Mouse (Mus musculus) E14TG2a.4 (cell line): ENCODE data around the gene Shank2.

ENCODE experiments used
- CTCF ChIP-seq: conservative IDR thresholded peaks from 2 replicates; pipeline ENCODE4 v1.5.1; 2014; ENCODE audit warnings: low read length
- NANOG ChIP-seq: IDR thresholded peaks from 2 replicates; pipeline ENCODE4 v1.6.1; 2014; ENCODE audit warnings: borderline replicate concordance, low read length, mixed read lengths
- POU5F1 ChIP-seq: IDR thresholded peaks from 2 replicates; pipeline ENCODE4 v1.6.1; 2014; ENCODE audit warnings: low read length, borderline replicate concordance

DNA sequence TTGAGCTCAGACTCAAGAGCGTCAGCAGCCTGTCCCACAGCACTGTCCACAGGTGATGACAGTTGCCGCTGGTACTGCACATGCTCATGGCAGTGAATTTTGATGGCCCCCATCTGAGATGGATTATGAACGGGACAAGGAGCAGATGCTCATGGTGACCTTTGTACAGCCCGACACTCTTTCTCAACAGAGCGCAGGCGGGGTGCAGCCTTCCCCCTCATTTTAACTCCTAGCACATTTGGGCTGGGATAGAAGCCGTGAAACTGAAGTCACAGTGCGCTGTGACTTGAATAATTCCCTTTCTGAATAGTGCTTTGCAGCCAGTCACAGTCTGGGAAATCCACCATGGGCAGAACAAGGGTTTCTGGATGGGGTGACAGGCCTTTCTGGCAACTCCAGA, 152.0 kb downstream of the Shank2 start:
- TF ChIP-seq CTCF (no peak), POU5F1 (no peak), NANOG (no peak)
